Mouse (Mus musculus): ENCODE results near the gene Zfp26.

Gene Zfp26

GRCm38 (mm10) chr9:20459377-20460317, at the start of gene Zfp26:
Gene Zfp26 (minus strand): TSS chr9:20460162.
- peak; percentile 57 to 73 for DNase-seq (ENCODE audit: low spot score in 2 of 2)

GRCm38 (mm10) chr9:20509676-20510075, 49.7 kb upstream of the Zfp26 start:
- no peak for DNase-seq (ENCODE audit: low spot score in 2 of 2)

GRCm38 (mm10) chr9:20504801-20505200, 44.8 kb upstream of the Zfp26 start:
- DNase-seq (ENCODE audit: low spot score in 2 of 2) = no peak

GRCm38 (mm10) chr9:20493281-20493680, 33.3 kb upstream of the Zfp26 start:
- DNase-seq (ENCODE audit: low spot score in 2 of 2) = no peak

- peak; percentile 71 to 83 for DNase-seq (ENCODE audit: low spot score in 2 of 2)
Measured at GRCm38 (mm10) chr9:20492527-20493233, 32.7 kb upstream of the Zfp26 start, which contains the start of gene Zfp426. Gene Zfp426 (minus strand): TSS chr9:20492746.

- no peak for DNase-seq (ENCODE audit: low spot score in 2 of 2)
Measured at GRCm38 (mm10) chr9:20491858-20492526, 32.0 kb upstream of the Zfp26 start.

GRCm38 (mm10) chr9:20489536-20489935, 29.6 kb upstream of the Zfp26 start:
- no peak for DNase-seq (ENCODE audit: low spot score in 2 of 2)

GRCm38 (mm10) chr9:20479396-20479795, 19.4 kb upstream of the Zfp26 start:
- DNase-seq (ENCODE audit: low spot score in 2 of 2) = no peak

GRCm38 (mm10) chr9:20476632-20477031, 16.7 kb upstream of the Zfp26 start:
- DNase-seq (ENCODE audit: low spot score in 2 of 2) = no peak

GRCm38 (mm10) chr9:20466761-20467442, 6.9 kb upstream of the Zfp26 start:
- peak in 1 of 2 experiments; percentile 36 for DNase-seq (ENCODE audit: low spot score in 2 of 2)

GRCm38 (mm10) chr9:20453647-20454046, 6.3 kb downstream of the Zfp26 start:
- DNase-seq (ENCODE audit: low spot score in 2 of 2) = no peak

GRCm38 (mm10) chr9:20451493-20451892, 8.5 kb downstream of the Zfp26 start:
- DNase-seq (ENCODE audit: low spot score in 2 of 2) = no peak

- no peak for DNase-seq (ENCODE audit: low spot score in 2 of 2)
Measured at GRCm38 (mm10) chr9:20443183-20443783, 16.7 kb downstream of the Zfp26 start.

- no peak for DNase-seq (ENCODE audit: low spot score in 2 of 2)
Measured at GRCm38 (mm10) chr9:20430004-20430403, 30.0 kb downstream of the Zfp26 start.

GRCm38 (mm10) chr9:20411460-20411859, 48.5 kb downstream of the Zfp26 start:
- no peak for DNase-seq (ENCODE audit: low spot score in 2 of 2)

- no peak for DNase-seq (ENCODE audit: low spot score in 2 of 2)
Measured at GRCm38 (mm10) chr9:20409319-20409718, 50.6 kb downstream of the Zfp26 start.

GRCm38 (mm10) chr9:20385343-20385703, 74.6 kb downstream of the Zfp26 start:
- no peak for DNase-seq (ENCODE audit: low spot score in 2 of 2)

- peak; percentile 81 to 86 for DNase-seq (ENCODE audit: low spot score in 2 of 2)
Measured at GRCm38 (mm10) chr9:20384532-20385342, 75.2 kb downstream of the Zfp26 start, which contains the start of gene Zfp560. Gene Zfp560 (minus strand): TSS chr9:20385177.

- no peak for DNase-seq (ENCODE audit: low spot score in 2 of 2)
Measured at GRCm38 (mm10) chr9:20383659-20384058, 76.3 kb downstream of the Zfp26 start.
